Mouse (Mus musculus): Measurements from ENCODE around the gene Ddr2. TPM values are rescaled to one million over a fixed set of nuclear protein-coding genes. Genes with fewer than 3 reads are reported as not detected.
"Not testable (repeated sequence)": the region's sequence is repeated elsewhere in the genome, so short reads cannot be mapped to it uniquely, and the experiment has no call there.

The Ddr2 gene
- total RNA-seq, 2 experiments from 2014 or later = 23.7 to 28.7 TPM

- DNase-seq = not testable (repeated sequence)
Measured at GRCm38 (mm10) chr1:170102814-170103213, 7.7 kb downstream of the Ddr2 start.

GRCm38 (mm10) chr1:170086631-170087030 is 23.9 kb downstream of the Ddr2 start:
- DNase-seq = no peak

- DNase-seq = no peak
Measured at GRCm38 (mm10) chr1:170084151-170084796, 26.3 kb downstream of the Ddr2 start.

- DNase-seq = no peak
Measured at GRCm38 (mm10) chr1:170080907-170081306, 29.7 kb downstream of the Ddr2 start.

GRCm38 (mm10) chr1:170079465-170079864 is 31.1 kb downstream of the Ddr2 start:
- DNase-seq = no peak

- no peak for DNase-seq
Measured at GRCm38 (mm10) chr1:170076339-170076738, 34.2 kb downstream of the Ddr2 start.

- no peak for DNase-seq
Measured at GRCm38 (mm10) chr1:170073768-170074167, 36.8 kb downstream of the Ddr2 start.

GRCm38 (mm10) chr1:170069143-170069542 is 41.4 kb downstream of the Ddr2 start:
- no peak for DNase-seq

GRCm38 (mm10) chr1:170065931-170066330 is 44.6 kb downstream of the Ddr2 start:
- DNase-seq = no peak

- no peak for DNase-seq
Measured at GRCm38 (mm10) chr1:170065009-170065408, 45.6 kb downstream of the Ddr2 start.

GRCm38 (mm10) chr1:170064083-170064494 is 46.5 kb downstream of the Ddr2 start:
- DNase-seq = peak; percentile 32

- no peak for DNase-seq
Measured at GRCm38 (mm10) chr1:170060214-170060613, 50.3 kb downstream of the Ddr2 start.

- no peak for DNase-seq
Measured at GRCm38 (mm10) chr1:170059347-170059746, 51.2 kb downstream of the Ddr2 start.

GRCm38 (mm10) chr1:170058051-170058450 is 52.5 kb downstream of the Ddr2 start:
- DNase-seq = no peak

- DNase-seq = no peak
Measured at GRCm38 (mm10) chr1:170057607-170058006, 53.0 kb downstream of the Ddr2 start.

GRCm38 (mm10) chr1:170056921-170057320 is 53.6 kb downstream of the Ddr2 start:
- no peak for DNase-seq

GRCm38 (mm10) chr1:170056214-170056613 is 54.3 kb downstream of the Ddr2 start:
- no peak for DNase-seq

GRCm38 (mm10) chr1:170052469-170053065 is 58.0 kb downstream of the Ddr2 start:
- DNase-seq = no peak

GRCm38 (mm10) chr1:170051631-170052177 is 58.9 kb downstream of the Ddr2 start:
- no peak for DNase-seq

GRCm38 (mm10) chr1:170048434-170048833 is 62.1 kb downstream of the Ddr2 start:
- DNase-seq = no peak

- DNase-seq = no peak
Measured at GRCm38 (mm10) chr1:170044726-170045471, 65.7 kb downstream of the Ddr2 start.

- DNase-seq = no peak
Measured at GRCm38 (mm10) chr1:170043753-170044152, 66.8 kb downstream of the Ddr2 start.

GRCm38 (mm10) chr1:170042996-170043395 is 67.6 kb downstream of the Ddr2 start:
- DNase-seq = no peak
